Mouse (Mus musculus) liver, embryonic 14.5 days (tissue): ENCODE measurements around the gene Wdr89.

ENCODE experiments used
- CTCF ChIP-seq: IDR thresholded peaks from 2 replicates; pipeline ENCODE4 v1.5.1; 2016; ENCODE audit warnings: antibody characterized with exemption, low read depth, control low read depth
- EP300 ChIP-seq: IDR thresholded peaks from 2 replicates; pipeline ENCODE4 v1.6.1; 2016; ENCODE audit warnings: antibody characterized with exemption, low read depth

GRCm38 (mm10) chr12:75637103-75637502, 32.2 kb downstream of the Wdr89 start:
- TF ChIP-seq CTCF (no peak), EP300 (no peak)
